Mouse (Mus musculus) liver, postnatal 0 days (tissue): ENCODE measurements at regions not wholly inside any gene's neighbourhood (a gene's known extent, or its start where the extent isn't known, plus 50 kb on each side); places are given as distances from the start of the nearest gene placed in this dataset.

Experiments
- CTCF ChIP-seq: sonication (generic); IDR thresholded peaks from 2 replicates; pipeline ENCODE4 v1.5.1; 2016; ENCODE audit warnings: antibody characterized with exemption, low read depth
- EP300 ChIP-seq: IDR thresholded peaks from 2 replicates; pipeline ENCODE4 v1.6.1; 2016; ENCODE audit warnings: antibody characterized with exemption, low read depth, mild to moderate bottlenecking

- TF ChIP-seq CTCF: no peak
- TF ChIP-seq EP300: no peak
These were observed 326.0 kb downstream of the 1500009L16Rik start for GRCm38 (mm10) chr10:84048706-84049105.
